Mouse (Mus musculus) heart, embryonic 14.5 days (tissue): ENCODE measurements around the gene Atg7. TPM values are rescaled to one million over a fixed set of nuclear protein-coding genes. Genes with fewer than 3 reads are reported as not detected.

Experiments used
- ATAC-seq: fragments of 200-750 bp; cut with Nextera tagmentation; 2 replicates; pipeline ENCODE4 v1.8.0; 2017; ENCODE audit warnings: low read depth, moderate TSS enrichment; ENCODE audit not compliant: insufficient number of reproducible peaks, insufficient read depth, low FRiP score
- H3K27ac ChIP-seq, 2 experiments: fragments of 200-500 bp in 1 of 2; fragments of 300-500 bp in 1 of 2; sonication (generic) in 1 of 2; replicated peaks in 1 of 2; 2 replicates each; pipeline ENCODE4 v1.5.1; 2012 to 2014; ENCODE audit warnings: low read depth in 2 of 2, low read length in 2 of 2, control low read depth in 1 of 2, mild to moderate bottlenecking in 1 of 2, mixed read lengths in 1 of 2; ENCODE audit not compliant: control insufficient read depth in 1 of 2, insufficient read depth in 1 of 2
- H3K27me3 ChIP-seq: fragments of 300-500 bp; sonication (generic); 2 replicates; pipeline ENCODE4 v1.6.1; 2014; ENCODE audit warnings: mild to moderate bottlenecking, low read length, control low read depth; ENCODE audit not compliant: control insufficient read depth, insufficient read depth
- H3K36me3 ChIP-seq: fragments of 300-500 bp; sonication (generic); 2 replicates; pipeline ENCODE4 v1.6.1; 2014; ENCODE audit warnings: mild to moderate bottlenecking, control low read depth, low read length, mixed read lengths; ENCODE audit not compliant: control insufficient read depth, insufficient read depth
- H3K4me1 ChIP-seq, 2 experiments: fragments of 200-500 bp in 1 of 2; fragments of 300-500 bp in 1 of 2; sonication (generic) in 1 of 2; 2 replicates each; pipeline ENCODE4 v1.6.1; 2012 to 2014; ENCODE audit warnings: low read length in 2 of 2, control low read depth in 1 of 2, mixed read lengths in 1 of 2; ENCODE audit not compliant: control insufficient read depth in 2 of 2, insufficient read depth in 2 of 2
- H3K4me2 ChIP-seq: fragments of 300-500 bp; sonication (generic); 2 replicates; pipeline ENCODE4 v1.6.1; 2014; ENCODE audit warnings: mild to moderate bottlenecking, low read length
- H3K4me3 ChIP-seq, 2 experiments: fragments of 200-500 bp in 1 of 2; fragments of 300-500 bp in 1 of 2; sonication (generic) in 1 of 2; 2 replicates each; pipeline ENCODE4 v1.5.1; 2012 to 2014; ENCODE audit warnings: low read length in 2 of 2, mild to moderate bottlenecking in 2 of 2, control low read depth in 1 of 2, low read depth in 1 of 2, moderate library complexity in 1 of 2; ENCODE audit not compliant: control insufficient read depth in 1 of 2, insufficient read depth in 1 of 2
- H3K9ac ChIP-seq: fragments of 300-500 bp; sonication (generic); 2 replicates; pipeline ENCODE4 v1.6.1; 2014; ENCODE audit warnings: mild to moderate bottlenecking, low read length
- H3K9me3 ChIP-seq: fragments of 300-500 bp; sonication (generic); 2 replicates; pipeline ENCODE4 v1.6.1; 2016; ENCODE audit warnings: low read length, control low read depth; ENCODE audit not compliant: control insufficient read depth
- WGBS: fragments of 180-500 bp; shearing (Covaris S2); extraction: QIAGEN DNeasy Blood & Tissue Kit; methylation state at CpG from one replicate; pipeline ENCODE4 v1.1.7; 2014; 5-methylcytosine and 5-hydroxymethylcytosine counted together
- polyA plus RNA-seq: library from polyadenylated mRNA; unstranded; fragments of >200 nt; fragmentation: Nextera tagmentation; extraction: Ambion mirVana; gene quantifications from 2 replicates; pipeline ENCODE4 v1.2.1, GENCODE M21; 2014

Atg7 gene
- polyA plus RNA-seq, 1 experiment from 2014 or later, result 18.1 TPM

- Histone ChIP-seq H3K27me3 (no peaks in the 10 kb centered on the region), H3K9ac (peak overlapping the region; percentile 46), H3K27ac (peak overlapping the region; percentile 84 to 91), H3K9me3 (no peaks in the 10 kb centered on the region), H3K4me3 (no peak overlapping the region), H3K36me3 (peaks cover 23% of the 10 kb centered on the region), H3K4me1 (peaks cover 58 to 97% of the 10 kb centered on the region in 2 experiments), H3K4me2 (0 out of 2 replicates have a peak overlapping the region, but pooled peaks have one; percentile 14)
- no peak for ATAC-seq
- 46% methylated on average over 5 of the region's 5 CpGs for WGBS
Observed at GRCm38 (mm10) chr6:114882212-114882611, 239.3 kb downstream of the Atg7 start.

GRCm38 (mm10) chr6:114882675-114883074 lies 239.8 kb downstream of the Atg7 start:
- ATAC-seq, result no peak
- Histone ChIP-seq H3K9ac (peak overlapping the region; percentile 46), H3K4me3 (no peak overlapping the region), H3K36me3 (peaks cover 28% of the 10 kb centered on the region), H3K4me2 (peak overlapping the region; percentile 14), H3K27ac (peak overlapping the region; percentile 84 to 91), H3K4me1 (peaks cover 59 to 97% of the 10 kb centered on the region in 2 experiments), H3K27me3 (no peaks in the 10 kb centered on the region), H3K9me3 (no peaks in the 10 kb centered on the region)
- 37% methylated on average over 7 of the region's 7 CpGs for whole genome bisulfite sequencing

GRCm38 (mm10) chr6:114883261-114883740 lies 240.4 kb downstream of the Atg7 start:
- ATAC-seq, result peak; percentile 64; the same call in 1 of the 2 replicates
- no peak overlapping the region for H3K4me3 ChIP-seq
- WGBS, result 6% methylated on average over 9 of the region's 9 CpGs

GRCm38 (mm10) chr6:114885129-114885528 lies 242.2 kb downstream of the Atg7 start:
- 78% methylated on average over 5 of the region's 5 CpGs for WGBS

More at GRCm38 (mm10) chr6:114883261-114883740, 240.4 kb downstream of the Atg7 start:
- no peaks in the 10 kb centered on the region for H3K27me3 ChIP-seq
- H3K27ac ChIP-seq, result peak overlapping the region; percentile 84 to 91
- H3K9ac ChIP-seq, result peak overlapping the region; percentile 46
- H3K36me3 ChIP-seq, result peaks cover 34% of the 10 kb centered on the region
- no peaks in the 10 kb centered on the region for H3K9me3 ChIP-seq
- peaks cover 59 to 97% of the 10 kb centered on the region in 2 experiments for H3K4me1 ChIP-seq
- H3K4me2 ChIP-seq, result peak overlapping the region; percentile 14

GRCm38 (mm10) chr6:114886012-114886411 lies 243.1 kb downstream of the Atg7 start:
- WGBS, result 84% methylated on average over 6 of the region's 6 CpGs
- Histone ChIP-seq H3K4me2 (no peak overlapping the region), H3K27me3 (no peaks in the 10 kb centered on the region), H3K36me3 (peaks cover 38% of the 10 kb centered on the region), H3K4me3 (no peak overlapping the region), H3K27ac (no peak overlapping the region), H3K4me1 (peaks cover 58 to 94% of the 10 kb centered on the region in 2 experiments), H3K9ac (no peak overlapping the region), H3K9me3 (no peaks in the 10 kb centered on the region)
- ATAC-seq, result no peak

More at GRCm38 (mm10) chr6:114885129-114885528, 242.2 kb downstream of the Atg7 start:
- Histone ChIP-seq H3K27me3 (no peaks in the 10 kb centered on the region), H3K36me3 (peaks cover 40% of the 10 kb centered on the region), H3K4me2 (no peak overlapping the region), H3K27ac (peak overlapping the region in 1 of 2 experiments; percentile 91; a peak in 2 of 4 replicates), H3K4me3 (no peak overlapping the region), H3K4me1 (peaks cover 54 to 94% of the 10 kb centered on the region in 2 experiments), H3K9me3 (no peaks in the 10 kb centered on the region), H3K9ac (no peak overlapping the region)
- ATAC-seq, result no peak

- WGBS, result 78% methylated on average over 11 of the region's 11 CpGs
- H3K4me3 ChIP-seq, result no peak overlapping the region
- H3K4me1 ChIP-seq, result peaks cover 61 to 94% of the 10 kb centered on the region in 2 experiments
- no peaks in the 10 kb centered on the region for H3K9me3 ChIP-seq
- no peak overlapping the region for H3K9ac ChIP-seq
- no peak overlapping the region for H3K4me2 ChIP-seq
- no peak for ATAC-seq
- no peaks in the 10 kb centered on the region for H3K27me3 ChIP-seq
- no peak overlapping the region for H3K27ac ChIP-seq
- H3K36me3 ChIP-seq, result peaks cover 38% of the 10 kb centered on the region
Observed at GRCm38 (mm10) chr6:114886504-114887361, 243.8 kb downstream of the Atg7 start.

GRCm38 (mm10) chr6:114888922-114889321 lies 246.0 kb downstream of the Atg7 start:
- Histone ChIP-seq H3K4me2 (peak overlapping the region; percentile 37), H3K9ac (peak overlapping the region; percentile 41), H3K27me3 (no peaks in the 10 kb centered on the region), H3K9me3 (no peaks in the 10 kb centered on the region), H3K4me1 (peaks cover 64 to 94% of the 10 kb centered on the region in 2 experiments), H3K36me3 (peaks cover 38% of the 10 kb centered on the region), H3K27ac (peak overlapping the region; percentile 85 to 92), H3K4me3 (no peak overlapping the region)
- peak; percentile 70 for ATAC-seq
- 20% methylated on average over 13 of the region's 13 CpGs for WGBS
